Mouse (Mus musculus) ZHBTc4 (cell line): ENCODE results near the gene Bad.
"Not testable (repeated sequence)": the region's sequence is repeated elsewhere in the genome, so short reads cannot be mapped to it uniquely, and the experiment has no call there.

ENCODE experiments used
- DNase-seq: peaks from one replicate; pipeline ENCODE4 v3.0.0-alpha.2; 2011; ENCODE audit warnings: low read depth, low spot score

Bad gene

GRCm38 (mm10) chr19:6985300-6985699 lies 43.6 kb downstream of the Bad start:
- DNase-seq = peak; percentile 46

- no peak for DNase-seq
These were observed 44.5 kb downstream of the Bad start for GRCm38 (mm10) chr19:6985951-6986708.

GRCm38 (mm10) chr19:6987061-6987903 lies 45.6 kb downstream of the Bad start, which contains the start of gene Vegfb:
Gene Vegfb (minus strand): TSS chr19:6987651.
- peak; percentile 58 for DNase-seq

GRCm38 (mm10) chr19:6987904-6988285 lies 46.2 kb downstream of the Bad start:
- DNase-seq = peak; percentile 43

GRCm38 (mm10) chr19:6989251-6989650 lies 47.6 kb downstream of the Bad start:
- DNase-seq = no peak

GRCm38 (mm10) chr19:6990712-6991111 lies 49.1 kb downstream of the Bad start:
- DNase-seq = no peak

- DNase-seq = not testable (repeated sequence)
These were observed 49.5 kb downstream of the Bad start for GRCm38 (mm10) chr19:6991166-6991565.

GRCm38 (mm10) chr19:6992011-6992858 lies 50.6 kb downstream of the Bad start, which contains the start of gene Dnajc4:
Gene Dnajc4 (minus strand): TSS chr19:6992572.
- peak; percentile 99 for DNase-seq

- DNase-seq = no peak
These were observed 51.5 kb downstream of the Bad start for GRCm38 (mm10) chr19:6993011-6993770.

- no peak for DNase-seq
These were observed 52.3 kb downstream of the Bad start for GRCm38 (mm10) chr19:6994002-6994401.

GRCm38 (mm10) chr19:6994489-6994888 lies 52.8 kb downstream of the Bad start:
- no peak for DNase-seq

- no peak for DNase-seq
These were observed 53.8 kb downstream of the Bad start for GRCm38 (mm10) chr19:6995255-6995991.

- DNase-seq = peak; percentile 96
These were observed 54.3 kb downstream of the Bad start, which contains the start of the genes Nudt22 and Trpt1 for GRCm38 (mm10) chr19:6996006-6996405. Gene Nudt22 (minus strand): TSS chr19:6996117. Gene Trpt1 (plus strand): TSS chr19:6996131.

- no peak for DNase-seq
These were observed 56.1 kb downstream of the Bad start for GRCm38 (mm10) chr19:6997721-6998290.

GRCm38 (mm10) chr19:6999360-7000063 lies 57.9 kb downstream of the Bad start:
- peak; percentile 56 for DNase-seq
